Mouse (Mus musculus) cerebellum, postnatal 4 days (tissue): ENCODE data around the gene Runx3.

Source experiments
- DNase-seq, 2 experiments: peaks; one replicate each; pipeline ENCODE4 v3.0.0; 2022; ENCODE audit warnings: low spot score in 2 of 2, mixed read lengths in 1 of 2

The Runx3 gene

GRCm38 (mm10) chr4:135151111-135151987 is 30.9 kb downstream of the Runx3 start:
- DNase-seq = peak in 1 of 2 experiments; percentile 19

GRCm38 (mm10) chr4:135151988-135152594 is 31.6 kb downstream of the Runx3 start:
- DNase-seq = no peak

GRCm38 (mm10) chr4:135152834-135153259 is 32.4 kb downstream of the Runx3 start:
- DNase-seq = no peak

- peak in 1 of 2 experiments; percentile 21 for DNase-seq
Measured at GRCm38 (mm10) chr4:135153260-135154088, 33.0 kb downstream of the Runx3 start.

GRCm38 (mm10) chr4:135154089-135154949 is 33.9 kb downstream of the Runx3 start:
- no peak for DNase-seq

- no peak for DNase-seq
Measured at GRCm38 (mm10) chr4:135155106-135155800, 34.8 kb downstream of the Runx3 start.

GRCm38 (mm10) chr4:135155805-135156469 is 35.5 kb downstream of the Runx3 start:
- DNase-seq = no peak

GRCm38 (mm10) chr4:135156531-135156930 is 36.1 kb downstream of the Runx3 start:
- DNase-seq = no peak

GRCm38 (mm10) chr4:135157329-135157728 is 36.9 kb downstream of the Runx3 start:
- no peak for DNase-seq

GRCm38 (mm10) chr4:135158724-135159409 is 38.4 kb downstream of the Runx3 start:
- DNase-seq = no peak

- DNase-seq = no peak
Measured at GRCm38 (mm10) chr4:135159663-135160062, 39.2 kb downstream of the Runx3 start.

GRCm38 (mm10) chr4:135160168-135160567 is 39.7 kb downstream of the Runx3 start:
- DNase-seq = no peak

GRCm38 (mm10) chr4:135161441-135161840 is 41.0 kb downstream of the Runx3 start:
- no peak for DNase-seq

GRCm38 (mm10) chr4:135165761-135166160 is 45.3 kb downstream of the Runx3 start:
- DNase-seq = no peak

GRCm38 (mm10) chr4:135166413-135167225 is 46.2 kb downstream of the Runx3 start:
- peak in 1 of 2 experiments; percentile 16 for DNase-seq

GRCm38 (mm10) chr4:135167816-135168527 is 47.5 kb downstream of the Runx3 start:
- no peak for DNase-seq

- DNase-seq = no peak
Measured at GRCm38 (mm10) chr4:135169096-135169495, 48.6 kb downstream of the Runx3 start.

- DNase-seq = no peak
Measured at GRCm38 (mm10) chr4:135169501-135169900, 49.0 kb downstream of the Runx3 start.
